Mouse (Mus musculus) forebrain, embryonic 14.5 days (tissue): ENCODE data around the gene Gm28038. TPM values are rescaled to one million over a fixed set of nuclear protein-coding genes. Genes with fewer than 3 reads are reported as not detected.

ENCODE experiments used
- ATAC-seq: fragments of 200-750 bp; cut with Nextera tagmentation; 2 replicates; pipeline ENCODE4 v1.8.0; 2017; ENCODE audit warnings: mild to moderate bottlenecking, moderate library complexity
- DNase-seq: peaks from one replicate; pipeline ENCODE4 v3.0.0-alpha.2; 2015; ENCODE audit warnings: low spot score
- H3K27ac ChIP-seq: fragments of 300-500 bp; sonication (generic); 2 replicates; pipeline ENCODE4 v1.5.1; 2014; ENCODE audit warnings: low read depth, mild to moderate bottlenecking, control low read depth, low read length, moderate library complexity
- H3K27me3 ChIP-seq: fragments of 300-500 bp; sonication (generic); replicated peaks from 2 replicates; pipeline ENCODE4 v1.6.1; 2014; ENCODE audit warnings: low read length, control low read depth, mixed read lengths; ENCODE audit not compliant: control insufficient read depth, insufficient read depth
- H3K36me3 ChIP-seq: fragments of 300-500 bp; sonication (generic); 2 replicates; pipeline ENCODE4 v1.6.1; 2014; ENCODE audit warnings: low read length, control low read depth; ENCODE audit not compliant: control insufficient read depth, insufficient read depth
- H3K4me1 ChIP-seq: fragments of 300-500 bp; sonication (generic); 2 replicates; pipeline ENCODE4 v1.6.1; 2014; ENCODE audit warnings: antibody characterized with exemption, low read length, control low read depth; ENCODE audit not compliant: control insufficient read depth, insufficient read depth
- H3K4me2 ChIP-seq: fragments of 300-500 bp; sonication (generic); 2 replicates; pipeline ENCODE4 v1.6.1; 2014; ENCODE audit warnings: mild to moderate bottlenecking, control low read depth, low read length
- H3K4me3 ChIP-seq: fragments of 300-500 bp; sonication (generic); 2 replicates; pipeline ENCODE4 v1.5.1; 2014; ENCODE audit warnings: low read depth, low read length, control low read depth
- H3K9ac ChIP-seq: fragments of 300-500 bp; sonication (generic); 2 replicates; pipeline ENCODE4 v1.6.1; 2014; ENCODE audit warnings: mild to moderate bottlenecking, low read length, control low read depth, moderate library complexity
- H3K9me3 ChIP-seq: fragments of 300-500 bp; sonication (generic); replicated peaks from 2 replicates; pipeline ENCODE4 v1.6.1; 2016; ENCODE audit warnings: low read length, control low read depth, mixed read lengths; ENCODE audit not compliant: control insufficient read depth
- WGBS: fragments of 180-500 bp; shearing (Covaris S2); extraction: QIAGEN DNeasy Blood & Tissue Kit; methylation state at CpG from one replicate; pipeline ENCODE4 v1.1.7; 2014; 5-methylcytosine and 5-hydroxymethylcytosine counted together
- polyA plus RNA-seq: library from polyadenylated mRNA; unstranded; fragments of >200 nt; fragmentation: Nextera tagmentation; extraction: Ambion mirVana; gene quantifications from 2 replicates; pipeline ENCODE4 v1.2.1, GENCODE M21; 2014

The Gm28038 gene
- polyA plus RNA-seq, 1 experiment from 2014 or later: not detected

- DNase-seq: no peak
- H3K9ac ChIP-seq: no peak overlapping the region
- 95% methylated on average over 2 of the region's 2 CpGs for WGBS
- no peak overlapping the region for H3K4me3 ChIP-seq
- peaks cover 31% of the 10 kb centered on the region for H3K36me3 ChIP-seq
- H3K27ac ChIP-seq: no peak overlapping the region
- H3K9me3 ChIP-seq: no peaks in the 10 kb centered on the region
- H3K4me1 ChIP-seq: peaks cover 13% of the 10 kb centered on the region; the same call in 1 of the 2 replicates
- ATAC-seq: no peak
- no peaks in the 10 kb centered on the region for H3K27me3 ChIP-seq
- H3K4me2 ChIP-seq: no peak overlapping the region
Observed at GRCm38 (mm10) chr2:30267466-30267865, 13.4 kb upstream of the Gm28038 start.

- H3K27ac ChIP-seq: no peak overlapping the region
- peaks cover 24% of the 10 kb centered on the region for H3K36me3 ChIP-seq
- 58% methylated on average over 4 of the region's 4 CpGs for WGBS
- ATAC-seq: no peak
- H3K27me3 ChIP-seq: no peaks in the 10 kb centered on the region
- no peak overlapping the region for H3K9ac ChIP-seq
- no peak overlapping the region for H3K4me2 ChIP-seq
- no peak overlapping the region for H3K4me3 ChIP-seq
- no peaks in the 10 kb centered on the region for H3K9me3 ChIP-seq
- no peak for DNase-seq
- H3K4me1 ChIP-seq: peaks cover 8% of the 10 kb centered on the region; the same call in 1 of the 2 replicates
Observed at GRCm38 (mm10) chr2:30268371-30268770, 12.5 kb upstream of the Gm28038 start.

- no peaks in the 10 kb centered on the region for H3K27me3 ChIP-seq
- WGBS: 91% methylated on average over 17 of the region's 17 CpGs
- H3K4me2 ChIP-seq: no peak overlapping the region
- peaks cover 8% of the 10 kb centered on the region; the same call in 1 of the 2 replicates for H3K4me1 ChIP-seq
- peaks cover 14% of the 10 kb centered on the region for H3K36me3 ChIP-seq
- no peak for DNase-seq
- no peak overlapping the region for H3K27ac ChIP-seq
- H3K9ac ChIP-seq: no peak overlapping the region
- ATAC-seq: no peak
- no peak overlapping the region for H3K4me3 ChIP-seq
- no peaks in the 10 kb centered on the region for H3K9me3 ChIP-seq
Observed at GRCm38 (mm10) chr2:30269241-30269990, 11.4 kb upstream of the Gm28038 start.

GRCm38 (mm10) chr2:30270134-30270533 lies 10.7 kb upstream of the Gm28038 start:
- H3K27me3 ChIP-seq: no peaks in the 10 kb centered on the region
- ATAC-seq (peak; percentile 72), DNase-seq (peak; percentile 88)
- no peak overlapping the region for H3K4me3 ChIP-seq
- H3K27ac ChIP-seq: no peak overlapping the region
- 28% methylated on average over 1 of the region's 1 CpGs for WGBS
- no peak overlapping the region for H3K9ac ChIP-seq
- H3K9me3 ChIP-seq: no peaks in the 10 kb centered on the region
- peaks cover 8% of the 10 kb centered on the region; the same call in 1 of the 2 replicates for H3K4me1 ChIP-seq
- H3K4me2 ChIP-seq: no peak overlapping the region
- H3K36me3 ChIP-seq: peaks cover 7% of the 10 kb centered on the region

GRCm38 (mm10) chr2:30281651-30282050 lies 808 bp downstream of the Gm28038 start:
- ATAC-seq (no peak), DNase-seq (no peak)
- no peak overlapping the region for H3K4me3 ChIP-seq
- no peaks in the 10 kb centered on the region for H3K9me3 ChIP-seq
- H3K36me3 ChIP-seq: 0 out of 2 replicates have a peak, but pooled peaks cover 12% of the 10 kb centered on the region
- peaks cover 8% of the 10 kb centered on the region for H3K4me1 ChIP-seq
- no peak overlapping the region for H3K9ac ChIP-seq
- H3K27ac ChIP-seq: no peak overlapping the region
- no peaks in the 10 kb centered on the region for H3K27me3 ChIP-seq
- H3K4me2 ChIP-seq: no peak overlapping the region
- WGBS: 83% methylated on average over 3 of the region's 3 CpGs

GRCm38 (mm10) chr2:30283193-30283592 lies 2.4 kb downstream of the Gm28038 start:
- no peak overlapping the region for H3K27ac ChIP-seq
- H3K9ac ChIP-seq: no peak overlapping the region
- 93% methylated on average over 2 of the region's 2 CpGs for WGBS
- H3K27me3 ChIP-seq: no peaks in the 10 kb centered on the region
- no peaks in the 10 kb centered on the region for H3K9me3 ChIP-seq
- ATAC-seq (no peak), DNase-seq (no peak)
- no peak overlapping the region for H3K4me3 ChIP-seq
- no peak overlapping the region for H3K4me2 ChIP-seq
- H3K36me3 ChIP-seq: 0 out of 2 replicates have a peak, but pooled peaks cover 12% of the 10 kb centered on the region
- peaks cover 18% of the 10 kb centered on the region for H3K4me1 ChIP-seq

GRCm38 (mm10) chr2:30285004-30285403 lies 4.2 kb downstream of the Gm28038 start:
- ATAC-seq (no peak), DNase-seq (no peak)
- Histone ChIP-seq H3K27me3 (no peaks in the 10 kb centered on the region), H3K4me2 (peak overlapping the region; percentile 93), H3K27ac (no peak overlapping the region), H3K4me1 (peaks cover 18% of the 10 kb centered on the region), H3K9ac (no peak overlapping the region), H3K36me3 (0 out of 2 replicates have a peak, but pooled peaks cover 10% of the 10 kb centered on the region), H3K9me3 (no peaks in the 10 kb centered on the region), H3K4me3 (peak overlapping the region; percentile 95)
- whole genome bisulfite sequencing: 90% methylated on average over 5 of the region's 5 CpGs

- WGBS: 15% methylated on average over 38 of the region's 38 CpGs
- H3K27ac ChIP-seq: no peak overlapping the region
- peaks cover 9% of the 10 kb centered on the region; the same call in 1 of the 2 replicates for H3K36me3 ChIP-seq
- H3K4me3 ChIP-seq: peak overlapping the region; percentile 95
- H3K4me1 ChIP-seq: peaks cover 18% of the 10 kb centered on the region
- H3K27me3 ChIP-seq: no peaks in the 10 kb centered on the region
- ATAC-seq: peak; percentile 68
- no peak for DNase-seq
- peak overlapping the region; percentile 92 for H3K9ac ChIP-seq
- H3K4me2 ChIP-seq: peak overlapping the region; percentile 93
- H3K9me3 ChIP-seq: no peaks in the 10 kb centered on the region
Observed at GRCm38 (mm10) chr2:30285416-30286181, 4.8 kb downstream of the Gm28038 start.
